Mouse (Mus musculus) midbrain, embryonic 16.5 days (tissue): ENCODE data around the gene Usp45. TPM values are rescaled to one million over a fixed set of nuclear protein-coding genes. Genes with fewer than 3 reads are reported as not detected.

Experiments
- ATAC-seq: fragments of 200-750 bp; cut with Nextera tagmentation; 2 replicates; pipeline ENCODE4 v1.8.0; 2017; ENCODE audit warnings: moderate TSS enrichment
- H3K27ac ChIP-seq: fragments of 300-500 bp; sonication (generic); 2 replicates; pipeline ENCODE4 v1.5.1; 2014; ENCODE audit warnings: mild to moderate bottlenecking, low read length, mixed read lengths
- H3K27me3 ChIP-seq: fragments of 300-500 bp; sonication (generic); 2 replicates; pipeline ENCODE4 v1.6.1; 2014; ENCODE audit warnings: low read depth, low read length, mixed read lengths; ENCODE audit not compliant: control insufficient read depth, insufficient read depth
- H3K36me3 ChIP-seq: fragments of 300-500 bp; sonication (generic); 2 replicates; pipeline ENCODE4 v1.6.1; 2014; ENCODE audit warnings: mild to moderate bottlenecking, low read length, moderate library complexity, mixed read lengths; ENCODE audit not compliant: control insufficient read depth, insufficient read depth
- H3K4me1 ChIP-seq: fragments of 300-500 bp; sonication (generic); 2 replicates; pipeline ENCODE4 v1.6.1; 2014; ENCODE audit warnings: mild to moderate bottlenecking, low read length, mixed read lengths; ENCODE audit not compliant: control insufficient read depth, insufficient read depth
- H3K4me2 ChIP-seq: fragments of 300-500 bp; sonication (generic); 2 replicates; pipeline ENCODE4 v1.6.1; 2014; ENCODE audit warnings: mild to moderate bottlenecking, low read length, mixed read lengths
- H3K4me3 ChIP-seq: fragments of 300-500 bp; sonication (generic); 2 replicates; pipeline ENCODE4 v1.5.1; 2014; ENCODE audit warnings: low read depth, mild to moderate bottlenecking, low read length, moderate library complexity, mixed read lengths
- H3K9ac ChIP-seq: fragments of 300-500 bp; sonication (generic); 2 replicates; pipeline ENCODE4 v1.6.1; 2014; ENCODE audit warnings: low read depth, low read length, mixed read lengths
- H3K9me3 ChIP-seq: fragments of 300-500 bp; sonication (generic); replicated peaks from 2 replicates; pipeline ENCODE4 v1.6.1; 2014; ENCODE audit warnings: mild to moderate bottlenecking, low read length, mixed read lengths; ENCODE audit not compliant: control insufficient read depth, poor library complexity, severe bottlenecking
- WGBS: fragments of 180-500 bp; shearing (Covaris S2); extraction: QIAGEN DNeasy Blood & Tissue Kit; methylation state at CpG from one replicate; pipeline ENCODE4 v1.1.7; 2014; 5-methylcytosine and 5-hydroxymethylcytosine counted together
- polyA plus RNA-seq: library from polyadenylated mRNA; unstranded; fragments of >200 nt; fragmentation: Nextera tagmentation; extraction: Ambion mirVana; gene quantifications from 2 replicates; pipeline ENCODE4 v1.2.1, GENCODE M21; 2015

The Usp45 gene
- polyA plus RNA-seq, 1 experiment from 2014 or later = 7.7 TPM

- H3K27ac ChIP-seq = no peak overlapping the region
- H3K4me1 ChIP-seq = no peaks in the 10 kb centered on the region
- no peaks in the 10 kb centered on the region for H3K9me3 ChIP-seq
- H3K4me2 ChIP-seq = no peak overlapping the region
- no peak overlapping the region for H3K4me3 ChIP-seq
- no peaks in the 10 kb centered on the region for H3K27me3 ChIP-seq
- no peak overlapping the region for H3K9ac ChIP-seq
- H3K36me3 ChIP-seq = peaks cover 10% of the 10 kb centered on the region; the same call in 1 of the 2 replicates
- ATAC-seq = no peak
- 93% methylated on average over 6 of the region's 6 CpGs for WGBS
Measured at GRCm38 (mm10) chr4:21812635-21813034, 45.7 kb downstream of the Usp45 start.

DNA sequence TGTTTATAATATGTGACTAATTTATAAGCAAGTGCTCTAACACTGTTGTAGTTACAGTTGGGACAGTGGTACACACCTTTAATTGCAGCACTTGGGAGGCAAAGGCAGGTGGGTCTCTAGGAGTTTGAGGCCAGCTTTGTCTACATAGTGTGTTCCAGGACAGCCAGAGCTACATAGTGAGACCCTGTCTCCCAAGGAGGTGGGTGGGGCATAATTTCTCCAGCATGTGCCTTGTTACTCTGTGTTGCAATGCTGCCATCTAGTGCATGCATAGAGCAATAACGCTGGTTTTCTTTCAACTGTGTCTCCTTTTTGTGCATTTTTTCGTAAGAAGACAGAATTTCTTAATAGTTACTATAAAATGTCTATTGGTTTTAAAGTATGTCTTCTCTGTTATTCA, 47.1 kb downstream of the Usp45 start:
- Histone ChIP-seq H3K36me3 (peaks cover 10% of the 10 kb centered on the region; the same call in 1 of the 2 replicates), H3K4me1 (no peaks in the 10 kb centered on the region), H3K4me2 (no peak overlapping the region), H3K9me3 (no peaks in the 10 kb centered on the region), H3K4me3 (no peak overlapping the region), H3K9ac (no peak overlapping the region), H3K27ac (no peak overlapping the region), H3K27me3 (no peaks in the 10 kb centered on the region)
- peak; percentile 90 for ATAC-seq
- 42% methylated on average over 2 of the region's 2 CpGs for WGBS

GRCm38 (mm10) chr4:21826616-21827015, 59.7 kb downstream of the Usp45 start:
- Histone ChIP-seq H3K9me3 (no peaks in the 10 kb centered on the region), H3K36me3 (peaks cover 11% of the 10 kb centered on the region), H3K4me1 (no peaks in the 10 kb centered on the region), H3K9ac (no peak overlapping the region), H3K27ac (no peak overlapping the region), H3K27me3 (no peaks in the 10 kb centered on the region), H3K4me2 (no peak overlapping the region), H3K4me3 (no peak overlapping the region)
- WGBS = 75% methylated on average over 2 of the region's 2 CpGs
- no peak for ATAC-seq

GRCm38 (mm10) chr4:21832844-21833243, 65.9 kb downstream of the Usp45 start:
- no peaks in the 10 kb centered on the region for H3K27me3 ChIP-seq
- H3K9ac ChIP-seq = no peak overlapping the region
- no peaks in the 10 kb centered on the region for H3K9me3 ChIP-seq
- peaks cover 5% of the 10 kb centered on the region; the same call in 1 of the 2 replicates for H3K36me3 ChIP-seq
- H3K4me2 ChIP-seq = no peak overlapping the region
- H3K27ac ChIP-seq = no peak overlapping the region
- ATAC-seq = no peak
- WGBS = 95% methylated on average over 8 of the region's 8 CpGs
- no peaks in the 10 kb centered on the region for H3K4me1 ChIP-seq
- no peak overlapping the region for H3K4me3 ChIP-seq

DNA sequence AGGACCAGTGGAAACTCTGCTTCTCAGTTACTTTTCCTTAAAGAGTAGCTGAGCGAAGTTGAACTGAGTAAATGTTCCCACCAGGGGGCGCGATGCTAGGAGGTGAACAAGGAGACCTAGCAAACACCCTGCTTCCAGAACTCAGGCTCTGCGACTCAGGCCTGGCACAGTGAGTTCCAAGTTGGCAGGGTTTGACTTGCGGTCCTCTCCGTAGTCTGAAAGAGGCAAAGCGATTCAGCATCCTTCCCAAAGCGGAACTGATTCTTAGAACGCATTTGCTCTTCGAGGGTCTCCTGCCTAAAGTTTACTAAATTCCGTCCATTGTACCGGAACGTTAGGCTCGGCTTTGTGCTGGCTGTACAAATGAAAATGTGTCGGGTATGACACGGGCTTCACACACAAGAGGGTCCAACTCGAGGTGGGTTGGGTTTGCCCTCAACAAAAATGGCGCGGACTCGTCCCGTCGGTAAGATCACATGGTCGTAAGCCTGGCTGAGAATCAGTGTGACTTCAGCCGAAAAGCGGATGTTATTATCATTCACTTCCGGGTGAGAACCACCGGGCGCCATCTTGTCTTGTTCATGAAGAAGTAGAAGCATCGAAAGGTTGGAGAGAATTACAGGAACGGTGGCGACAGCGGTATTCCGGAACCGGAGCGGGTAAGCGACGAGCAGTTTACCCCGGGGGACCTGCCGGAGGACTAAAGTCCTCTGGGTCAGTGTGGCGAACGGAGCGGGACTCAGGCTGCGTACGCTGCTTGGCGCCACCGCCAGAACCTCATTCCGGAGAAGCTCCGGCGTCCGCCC, 80.7 kb downstream of the Usp45 start, which contains the start of gene Pnisr:
Gene Pnisr (plus strand): TSS at position 103 of the 806 bp plus-strand sequence.
- Histone ChIP-seq H3K36me3 (no peaks in the 10 kb centered on the region), H3K9me3 (no peaks in the 10 kb centered on the region), H3K27me3 (no peaks in the 10 kb centered on the region), H3K4me2 (peak within 1 kb of the TSS; percentile 54), H3K9ac (peak within 1 kb of the TSS; percentile 95), H3K4me1 (peaks cover 20% of the 10 kb centered on the region), H3K4me3 (peak within 1 kb of the TSS; percentile 93), H3K27ac (peak within 1 kb of the TSS; percentile 99)
- ATAC-seq = peak; percentile 99
- WGBS = under 1% methylated on average over 50 of the region's 50 CpGs

GRCm38 (mm10) chr4:21848287-21848630, 81.3 kb downstream of the Usp45 start:
- H3K36me3 ChIP-seq = no peaks in the 10 kb centered on the region

GRCm38 (mm10) chr4:21857481-21857880, 90.5 kb downstream of the Usp45 start:
- Histone ChIP-seq H3K9ac (no peak overlapping the region), H3K4me2 (no peak overlapping the region), H3K9me3 (no peaks in the 10 kb centered on the region), H3K27ac (no peak overlapping the region), H3K4me1 (no peaks in the 10 kb centered on the region), H3K36me3 (peaks cover 21% of the 10 kb centered on the region), H3K27me3 (no peaks in the 10 kb centered on the region), H3K4me3 (no peak overlapping the region)
- WGBS = 77% methylated on average over 1 of the region's 1 CpGs
- no peak for ATAC-seq

More at GRCm38 (mm10) chr4:21848287-21848630, 81.3 kb downstream of the Usp45 start:
- peak overlapping the region; percentile 99 for H3K27ac ChIP-seq
- ATAC-seq = peak; percentile 91
- under 1% methylated on average over 24 of the region's 24 CpGs for WGBS
- H3K4me3 ChIP-seq = peak overlapping the region; percentile 93
- peaks cover 20% of the 10 kb centered on the region for H3K4me1 ChIP-seq
- H3K9ac ChIP-seq = peak overlapping the region; percentile 95
- no peaks in the 10 kb centered on the region for H3K27me3 ChIP-seq
- no peaks in the 10 kb centered on the region for H3K9me3 ChIP-seq
- H3K4me2 ChIP-seq = peak overlapping the region; percentile 54

- H3K27ac ChIP-seq = no peak overlapping the region
- no peak for ATAC-seq
- H3K9ac ChIP-seq = no peak overlapping the region
- WGBS = 97% methylated on average over 1 of the region's 1 CpGs
- H3K9me3 ChIP-seq = no peaks in the 10 kb centered on the region
- H3K4me1 ChIP-seq = no peaks in the 10 kb centered on the region
- H3K4me3 ChIP-seq = no peak overlapping the region
- no peaks in the 10 kb centered on the region for H3K27me3 ChIP-seq
- H3K4me2 ChIP-seq = no peak overlapping the region
- H3K36me3 ChIP-seq = peaks cover 31% of the 10 kb centered on the region
Measured at GRCm38 (mm10) chr4:21865226-21865625, 98.3 kb downstream of the Usp45 start.

- Histone ChIP-seq H3K9ac (no peak overlapping the region), H3K4me3 (peak overlapping the region; percentile 70), H3K4me1 (peaks cover 4% of the 10 kb centered on the region; the same call in 1 of the 2 replicates), H3K9me3 (no peaks in the 10 kb centered on the region), H3K4me2 (peak overlapping the region; percentile 58), H3K27ac (no peak overlapping the region), H3K27me3 (no peaks in the 10 kb centered on the region), H3K36me3 (peaks cover 6% of the 10 kb centered on the region)
- no peak for ATAC-seq
- WGBS = 31% methylated on average over 6 of the region's 6 CpGs
Measured at GRCm38 (mm10) chr4:21878776-21879175, 111.8 kb downstream of the Usp45 start.
